Mouse (Mus musculus): ENCODE data around the gene Aox1.
"Not testable (repeated sequence)": the region's sequence is repeated elsewhere in the genome, so short reads cannot be mapped to it uniquely, and the experiment has no call there.

Aox1 gene

GRCm38 (mm10) chr1:58029636-58030117, at the start of gene Aox1:
Gene Aox1, plus strand, starts transcription at chr1:58029931.
- DNase-seq = peak; percentile 19

- DNase-seq = no peak
Observed at GRCm38 (mm10) chr1:57989052-57989600, 40.6 kb upstream of the Aox1 start.

DNA sequence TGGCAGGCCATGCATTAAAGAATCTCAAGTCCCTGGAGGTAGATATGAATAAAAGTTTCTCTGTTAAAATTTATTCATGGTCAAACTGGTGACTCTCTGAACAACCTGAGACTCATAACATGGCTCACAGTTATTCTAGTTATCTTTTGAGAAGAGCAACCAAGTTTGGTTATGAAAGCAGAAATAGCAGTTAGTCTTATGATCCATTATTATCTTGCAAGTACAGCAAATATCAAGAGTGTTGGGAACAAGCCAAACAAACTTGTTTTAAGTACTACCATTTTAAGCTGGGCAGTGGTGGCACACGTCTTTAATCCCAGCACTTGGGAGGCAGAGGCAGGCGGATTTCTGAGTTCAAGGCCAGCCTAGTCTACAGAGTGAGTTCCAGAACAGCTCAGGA, 38.5 kb upstream of the Aox1 start:
- DNase-seq = no peak

- peak; percentile 84 for DNase-seq
Observed at GRCm38 (mm10) chr1:57995432-57996132, 34.1 kb upstream of the Aox1 start, which contains the start of gene Sgo2a. Gene Sgo2a, plus strand, starts transcription at chr1:57995971.

DNA sequence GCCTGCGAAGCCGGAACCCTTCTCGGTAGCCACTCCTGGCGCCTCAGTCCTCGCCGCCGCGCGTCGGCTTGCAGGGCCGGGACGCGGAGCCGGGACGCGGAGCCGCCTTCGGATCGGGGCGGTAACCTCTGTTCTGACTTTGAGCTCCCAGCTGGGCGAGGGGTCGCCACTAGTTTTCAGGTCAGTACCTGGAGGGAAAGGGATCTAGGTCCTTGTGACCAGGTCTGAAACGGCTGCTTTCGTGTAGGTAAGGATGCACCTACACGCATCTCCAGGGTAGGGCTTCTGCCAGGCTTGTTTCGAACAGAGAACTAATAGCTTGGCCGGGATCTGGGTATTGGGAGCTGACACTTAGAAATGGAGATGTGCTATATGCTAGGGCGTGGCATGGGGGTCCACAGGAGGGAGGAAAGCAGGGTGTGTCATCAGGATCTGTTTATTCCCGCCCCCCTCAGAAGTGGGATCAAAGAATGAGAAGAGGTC, 33.6 kb upstream of the Aox1 start:
- DNase-seq = no peak

DNA sequence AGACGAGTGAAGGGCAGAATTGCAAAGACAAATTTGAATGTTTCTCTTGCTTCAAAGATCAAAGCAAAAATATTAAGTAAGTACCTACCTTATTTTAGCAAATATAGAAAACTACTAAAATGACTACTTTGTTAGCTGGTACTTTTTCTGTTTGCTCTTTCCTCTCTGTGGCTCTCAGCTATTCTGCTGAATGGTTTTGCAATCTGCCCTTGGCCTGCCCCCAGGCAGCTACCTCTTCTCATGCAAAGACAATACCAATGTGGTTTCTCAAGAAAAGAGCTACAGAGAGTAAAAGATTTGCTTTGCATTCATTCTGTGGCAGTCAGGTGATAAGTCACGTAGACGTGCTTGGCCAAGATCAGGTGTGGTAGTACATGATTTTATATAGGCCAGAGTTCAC, 31.6 kb upstream of the Aox1 start:
- DNase-seq = no peak

GRCm38 (mm10) chr1:58006388-58006787, 23.3 kb upstream of the Aox1 start:
- not testable (repeated sequence) for DNase-seq

DNA sequence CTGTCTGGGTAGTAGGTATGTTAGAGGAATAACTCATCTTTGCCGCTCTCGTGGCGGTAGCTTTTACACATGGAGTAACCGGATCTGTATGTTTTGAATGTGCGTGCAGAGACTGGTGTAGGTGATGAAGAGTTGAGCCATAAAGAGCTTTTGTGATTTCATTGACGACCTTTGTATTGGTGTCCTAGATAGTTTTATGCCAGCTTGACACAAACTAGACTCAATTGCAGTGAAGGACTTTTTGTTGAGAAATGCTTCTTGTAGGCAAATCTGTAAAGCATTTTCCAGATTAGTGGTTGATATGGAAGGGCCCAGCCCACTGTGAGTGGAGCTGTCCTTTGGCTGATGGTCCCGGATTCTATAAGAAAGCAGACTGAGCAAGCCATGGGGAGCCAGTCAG, 10.9 kb upstream of the Aox1 start, which contains the start of gene Kctd18:
Gene Kctd18, minus strand, starts transcription at position 101 of the 400 bp plus-strand sequence.
- DNase-seq = no peak

GRCm38 (mm10) chr1:58027707-58028106, 2.0 kb upstream of the Aox1 start:
- no peak for DNase-seq

DNA sequence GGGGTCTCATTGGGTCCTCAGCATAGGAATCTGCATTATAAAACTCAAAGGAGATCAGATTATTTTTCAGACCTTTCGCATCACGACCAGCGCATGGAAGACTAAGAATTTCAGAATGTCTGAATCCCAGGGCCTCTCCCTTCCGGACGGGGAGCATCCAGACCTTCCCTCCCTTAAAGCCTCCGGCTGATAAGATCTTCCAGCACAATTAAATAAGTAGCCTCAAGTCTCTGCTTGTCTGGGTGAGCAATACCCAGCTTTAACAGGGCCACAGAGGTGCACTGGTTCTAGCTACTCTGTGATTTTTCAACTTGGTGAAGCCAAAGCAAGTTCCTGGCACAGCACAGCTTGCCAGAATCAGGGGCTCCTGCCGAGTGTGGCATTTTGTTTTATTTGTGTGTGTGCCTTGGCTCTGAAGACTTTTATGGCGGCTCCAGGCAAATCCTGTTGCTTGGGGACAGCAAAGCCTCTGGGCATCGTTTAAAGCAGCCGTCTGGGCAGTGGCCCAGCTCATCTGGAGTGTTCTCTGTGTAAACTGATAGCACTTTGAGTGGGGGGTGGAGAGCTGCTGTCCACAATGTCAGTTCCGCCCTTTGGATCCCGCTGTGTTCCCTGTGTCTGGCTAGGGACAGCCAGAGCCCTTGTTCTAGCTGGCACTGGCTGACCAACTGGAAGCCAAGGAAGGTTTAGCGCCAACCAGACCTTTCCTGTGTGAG, 583 bp downstream of the Aox1 start:
- peak; percentile 24 for DNase-seq

GRCm38 (mm10) chr1:58031160-58031769, 1.5 kb downstream of the Aox1 start:
- DNase-seq = peak; percentile 32

DNA sequence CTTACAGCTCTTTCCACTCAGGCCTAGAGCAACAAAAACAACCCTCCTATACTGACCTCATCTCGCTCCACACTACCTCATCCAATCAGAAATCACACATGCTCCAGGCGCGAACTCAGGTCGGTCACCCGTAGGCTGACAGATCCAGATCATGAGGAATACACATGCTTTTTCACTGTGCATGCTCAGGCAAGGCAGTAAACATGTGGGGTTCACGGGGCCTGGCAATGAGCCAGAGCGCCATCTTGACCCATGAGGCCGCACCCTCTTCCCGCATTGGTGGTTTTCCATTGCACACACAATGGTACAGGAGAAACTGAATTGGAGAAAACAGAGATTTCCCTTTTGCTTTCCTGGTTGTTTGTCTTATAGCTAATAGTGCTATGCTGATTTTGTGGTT, 7.6 kb downstream of the Aox1 start:
- DNase-seq = not testable (repeated sequence)

- no peak for DNase-seq
Observed at GRCm38 (mm10) chr1:58045076-58045475, 15.3 kb downstream of the Aox1 start.

DNA sequence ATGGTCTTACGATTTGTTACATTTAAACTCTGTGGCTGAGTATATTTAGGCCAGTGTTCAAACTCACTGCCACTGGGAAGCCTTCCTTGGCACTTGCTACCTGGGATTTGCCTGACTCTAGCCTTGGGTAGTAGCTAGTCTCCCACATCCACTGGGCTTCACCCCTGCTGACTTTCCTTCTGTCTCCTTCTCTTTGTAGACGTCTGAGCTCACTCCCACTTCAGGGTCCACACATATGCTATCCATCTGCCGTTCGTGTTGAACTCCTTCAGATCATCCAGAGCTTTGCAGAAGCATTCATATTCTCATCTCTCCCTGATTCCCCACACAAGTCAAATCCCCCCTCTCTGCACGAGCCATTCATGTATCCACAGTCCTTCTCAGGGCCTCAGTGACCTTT, 15.8 kb downstream of the Aox1 start:
- DNase-seq = no peak

DNA sequence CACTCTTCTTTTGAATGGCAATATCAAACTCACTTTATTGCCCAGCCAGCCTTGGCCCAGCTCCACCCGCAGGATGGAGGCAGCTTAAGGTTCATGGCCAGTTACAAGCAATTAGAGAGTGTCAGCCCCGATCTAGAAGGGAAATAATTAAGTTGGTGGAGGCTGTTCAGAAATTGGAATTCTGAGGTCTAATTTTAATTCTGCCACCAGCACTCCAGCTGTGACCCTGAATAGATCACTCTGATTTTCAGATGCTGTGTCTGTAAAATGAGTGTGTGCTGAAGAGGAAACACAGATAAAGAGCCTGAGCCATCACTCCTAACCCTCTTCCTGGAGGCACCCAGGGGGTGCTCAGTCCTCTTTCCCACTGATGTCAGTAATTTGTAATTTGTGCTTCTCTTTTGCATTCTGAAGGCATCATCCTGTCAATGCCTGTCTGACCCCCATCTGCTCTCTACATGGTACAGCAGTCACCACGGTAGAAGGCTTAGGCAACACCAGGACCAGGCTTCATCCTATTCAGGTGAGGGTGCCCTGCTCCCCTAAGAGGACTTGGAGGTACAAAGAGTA, 17.1 kb downstream of the Aox1 start:
- DNase-seq = no peak

DNA sequence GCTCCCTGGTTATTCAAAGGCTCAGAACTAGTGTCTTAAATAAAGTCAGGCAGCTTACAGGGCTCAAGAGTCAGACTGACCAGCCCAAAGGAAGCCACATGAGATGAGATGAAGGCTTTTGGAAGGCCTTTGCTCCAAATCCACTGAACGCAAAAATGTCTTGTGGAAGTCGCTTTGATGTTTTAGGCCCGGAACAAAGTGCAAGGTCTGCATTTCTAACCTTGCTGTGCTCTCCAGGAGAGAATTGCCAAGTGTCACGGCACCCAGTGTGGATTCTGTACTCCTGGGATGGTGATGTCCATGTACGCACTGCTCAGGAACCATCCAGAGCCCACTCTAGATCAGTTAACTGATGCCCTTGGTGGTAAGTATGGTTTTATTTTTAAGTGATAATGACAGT, 19.4 kb downstream of the Aox1 start:
- peak; percentile 19 for DNase-seq

DNA sequence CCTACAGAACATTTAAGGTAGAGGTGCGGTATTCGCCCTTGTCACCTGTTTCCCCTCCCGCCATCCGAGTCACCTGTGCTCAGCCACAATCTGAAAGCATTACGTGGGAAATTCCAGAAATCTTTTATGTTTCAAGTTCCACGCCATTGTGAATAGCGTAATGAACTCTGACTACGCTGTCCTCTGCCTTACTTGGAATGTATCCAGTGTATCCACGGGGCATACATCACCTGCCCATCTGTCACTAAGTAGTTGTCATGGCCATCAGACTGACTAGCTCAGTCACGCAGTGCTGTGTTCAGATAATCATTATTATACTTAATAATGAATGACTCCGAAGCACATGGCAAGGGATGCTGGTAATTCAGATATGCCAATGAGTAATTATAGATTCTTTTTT, 25.9 kb downstream of the Aox1 start:
- no peak for DNase-seq

DNA sequence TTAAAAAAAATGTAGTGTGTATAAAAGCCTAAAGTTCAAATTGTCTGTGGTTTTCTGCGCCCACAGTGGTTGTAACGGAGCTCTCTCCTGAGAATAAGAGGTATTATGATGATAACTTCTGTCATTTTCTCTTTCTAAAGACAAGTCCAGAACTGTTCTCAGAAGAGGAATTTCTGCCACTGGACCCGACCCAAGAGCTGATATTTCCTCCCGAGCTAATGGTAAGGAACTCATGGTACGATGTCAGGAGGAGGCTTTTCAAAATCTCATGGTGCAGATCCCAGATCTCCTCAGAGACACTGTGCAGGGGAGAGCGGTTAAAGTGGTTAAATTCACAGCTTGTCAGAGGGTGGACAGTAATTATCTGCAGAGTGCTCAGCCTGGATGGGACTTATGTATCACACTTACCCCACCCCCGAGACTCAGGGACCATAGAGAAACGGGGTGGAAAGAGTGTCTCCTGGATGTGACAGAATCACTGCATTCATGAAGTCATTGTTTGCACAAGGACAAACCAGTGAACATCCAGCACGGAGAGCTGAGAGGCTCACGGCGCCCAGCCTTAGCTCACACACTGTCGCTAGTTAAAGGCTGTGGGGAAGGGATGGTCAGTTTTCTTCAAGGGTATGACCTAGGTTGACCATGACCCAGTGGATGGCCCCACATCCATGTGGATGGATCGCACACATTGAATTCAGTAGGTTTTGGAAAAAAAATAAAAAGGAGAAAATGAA, 26.5 kb downstream of the Aox1 start:
- DNase-seq = no peak

DNA sequence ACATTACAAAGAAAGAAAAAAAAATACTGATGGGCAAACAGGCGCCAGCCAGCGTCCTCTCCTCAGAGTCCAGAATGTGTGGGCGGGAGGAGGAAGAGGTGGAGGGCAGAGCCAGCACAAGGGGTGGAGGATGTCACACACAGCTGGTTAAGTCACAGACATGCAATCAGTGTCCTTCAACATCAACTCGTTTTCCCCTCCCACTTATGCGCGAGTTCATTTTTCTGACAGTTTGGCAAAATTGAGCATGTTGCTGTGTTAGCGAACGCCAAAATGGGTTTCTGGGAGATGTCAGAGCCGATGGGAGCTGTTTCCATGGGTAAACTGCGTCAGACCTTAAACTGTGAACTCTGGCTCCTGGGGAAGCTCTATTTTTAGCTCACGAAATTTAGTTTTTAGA, 27.2 kb downstream of the Aox1 start:
- DNase-seq = no peak

DNA sequence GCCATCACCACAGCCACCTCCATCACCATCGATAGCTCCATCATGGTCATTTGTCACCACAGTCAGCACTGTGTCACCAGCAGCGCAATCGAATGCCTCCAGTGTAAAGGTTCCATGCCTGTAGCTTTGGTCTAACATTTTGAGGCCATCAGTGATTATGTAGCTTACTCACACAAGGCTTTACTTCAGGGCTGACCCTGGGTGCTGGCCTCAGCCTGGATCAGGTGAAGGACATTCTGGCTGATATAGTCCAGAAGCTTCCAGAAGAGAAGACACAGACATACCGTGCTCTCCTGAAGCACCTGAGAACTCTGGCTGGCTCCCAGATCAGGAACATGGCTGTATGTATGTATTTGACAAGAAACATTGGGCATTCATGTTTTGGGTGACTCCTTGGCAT, 29.1 kb downstream of the Aox1 start:
- DNase-seq = no peak

GRCm38 (mm10) chr1:58062131-58062530, 32.4 kb downstream of the Aox1 start:
- DNase-seq = no peak

DNA sequence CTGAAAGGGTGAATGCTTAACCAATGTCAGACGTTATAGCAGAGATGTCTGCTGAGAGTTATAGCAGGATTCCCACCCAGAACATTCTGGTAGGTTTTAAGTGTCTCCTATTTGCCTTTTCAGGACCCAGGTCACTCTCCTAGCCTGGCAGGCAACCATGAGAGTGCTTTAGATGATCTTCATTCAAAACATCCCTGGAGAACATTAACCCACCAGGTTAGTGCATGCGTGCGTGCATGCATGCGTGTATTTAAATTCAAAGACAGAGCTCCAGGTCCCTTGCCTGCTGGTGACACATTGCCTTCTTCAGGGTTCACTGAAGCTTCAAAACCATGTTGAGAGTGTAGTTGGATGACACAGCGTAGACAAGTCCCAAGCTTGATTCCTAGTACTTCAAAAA, 35.4 kb downstream of the Aox1 start:
- peak; percentile 51 for DNase-seq

Data from kidney, adult 11 months (tissue).